Mouse (Mus musculus) naive thymus-derived CD4-positive, alpha-beta T cell, adult 2 months (primary cell): Measurements from ENCODE around the gene Rassf6.

Source experiments
- DNase-seq: peaks from one replicate; pipeline ENCODE4 v3.0.0-alpha.2; 2011; ENCODE audit warnings: low read depth

Rassf6 gene

GRCm38 (mm10) chr5:90640286-90641217 is at the start of gene Rassf6:
Rassf6 (minus strand) TSS chr5:90640657.
- no peak for DNase-seq

- DNase-seq: no peak
Measured at GRCm38 (mm10) chr5:90689426-90690128, 49.1 kb upstream of the Rassf6 start.

- no peak for DNase-seq
Measured at GRCm38 (mm10) chr5:90687913-90688312, 47.5 kb upstream of the Rassf6 start.

GRCm38 (mm10) chr5:90684994-90685393 is 44.5 kb upstream of the Rassf6 start:
- DNase-seq: no peak

- DNase-seq: no peak
Measured at GRCm38 (mm10) chr5:90681842-90682241, 41.4 kb upstream of the Rassf6 start.

GRCm38 (mm10) chr5:90677560-90677959 is 37.1 kb upstream of the Rassf6 start:
- DNase-seq: no peak

- DNase-seq: peak; percentile 1
Measured at GRCm38 (mm10) chr5:90661852-90662251, 21.4 kb upstream of the Rassf6 start.

- DNase-seq: peak; percentile 53
Measured at GRCm38 (mm10) chr5:90661436-90661835, 21.0 kb upstream of the Rassf6 start.

GRCm38 (mm10) chr5:90660411-90660810 is 20.0 kb upstream of the Rassf6 start:
- DNase-seq: no peak

- no peak for DNase-seq
Measured at GRCm38 (mm10) chr5:90656681-90657080, 16.2 kb upstream of the Rassf6 start.

- no peak for DNase-seq
Measured at GRCm38 (mm10) chr5:90655891-90656290, 15.4 kb upstream of the Rassf6 start.

GRCm38 (mm10) chr5:90654798-90655197 is 14.3 kb upstream of the Rassf6 start:
- DNase-seq: no peak

GRCm38 (mm10) chr5:90652724-90653123 is 12.3 kb upstream of the Rassf6 start:
- peak; percentile 24 for DNase-seq

- no peak for DNase-seq
Measured at GRCm38 (mm10) chr5:90650466-90651150, 10.2 kb upstream of the Rassf6 start.

GRCm38 (mm10) chr5:90647473-90647872 is 7.0 kb upstream of the Rassf6 start:
- no peak for DNase-seq

- no peak for DNase-seq
Measured at GRCm38 (mm10) chr5:90646398-90646797, 5.9 kb upstream of the Rassf6 start.

- no peak for DNase-seq
Measured at GRCm38 (mm10) chr5:90645579-90645978, 5.1 kb upstream of the Rassf6 start.

GRCm38 (mm10) chr5:90641218-90641610 is 757 bp upstream of the Rassf6 start:
- no peak for DNase-seq

GRCm38 (mm10) chr5:90634885-90635284 is 5.6 kb downstream of the Rassf6 start:
- DNase-seq: no peak

GRCm38 (mm10) chr5:90628530-90628929 is 11.9 kb downstream of the Rassf6 start:
- no peak for DNase-seq

- DNase-seq: no peak
Measured at GRCm38 (mm10) chr5:90628011-90628410, 12.4 kb downstream of the Rassf6 start.

- DNase-seq: no peak
Measured at GRCm38 (mm10) chr5:90627423-90627822, 13.0 kb downstream of the Rassf6 start.
